Mouse (Mus musculus) intestine, embryonic 15.5 days (tissue): ENCODE data around the gene Foxp2. TPM values are rescaled to one million over a fixed set of nuclear protein-coding genes. Genes with fewer than 3 reads are reported as not detected.

Experiments
- ATAC-seq: fragments of 200-750 bp; cut with Nextera tagmentation; 2 replicates; pipeline ENCODE4 v1.8.0; 2017; ENCODE audit warnings: moderate TSS enrichment, moderate library complexity
- H3K27ac ChIP-seq: fragments of 300-500 bp; sonication (generic); 2 replicates; pipeline ENCODE4 v1.5.1; 2015; ENCODE audit warnings: mild to moderate bottlenecking, inconsistent platforms
- H3K27me3 ChIP-seq: fragments of 300-500 bp; sonication (generic); replicated peaks from 2 replicates; pipeline ENCODE4 v1.6.1; 2015; ENCODE audit warnings: inconsistent platforms
- H3K36me3 ChIP-seq: fragments of 300-500 bp; sonication (generic); 2 replicates; pipeline ENCODE4 v1.6.1; 2015; ENCODE audit warnings: inconsistent platforms
- H3K4me1 ChIP-seq: fragments of 300-500 bp; sonication (generic); replicated peaks from 2 replicates; pipeline ENCODE4 v1.6.1; 2015; ENCODE audit warnings: inconsistent platforms
- H3K4me2 ChIP-seq: fragments of 300-500 bp; sonication (generic); replicated peaks from 2 replicates; pipeline ENCODE4 v1.6.1; 2015; ENCODE audit warnings: mild to moderate bottlenecking, inconsistent platforms
- H3K4me3 ChIP-seq: fragments of 300-500 bp; sonication (generic); replicated peaks from 2 replicates; pipeline ENCODE4 v1.5.1; 2015; ENCODE audit warnings: inconsistent platforms
- H3K9ac ChIP-seq: fragments of 300-500 bp; sonication (generic); 2 replicates; pipeline ENCODE4 v1.6.1; 2015; ENCODE audit warnings: inconsistent platforms
- H3K9me3 ChIP-seq: fragments of 300-500 bp; sonication (generic); 2 replicates; pipeline ENCODE4 v1.6.1; 2016; ENCODE audit warnings: inconsistent platforms
- WGBS: fragments of 180-500 bp; shearing (Covaris S2); methylation state at CpG from one replicate; pipeline ENCODE4 v1.1.7; 2015; 5-methylcytosine and 5-hydroxymethylcytosine counted together
- polyA plus RNA-seq: library from polyadenylated mRNA; unstranded; fragments of >200 nt; fragmentation: Nextera tagmentation; extraction: Ambion mirVana; gene quantifications from 2 replicates; pipeline ENCODE4 v1.2.1, GENCODE M21; 2015

Gene Foxp2
- polyA plus RNA-seq, 1 experiment from 2014 or later, result 18.2 TPM

- no peaks in the 10 kb centered on the region for H3K4me1 ChIP-seq
- no peak overlapping the region for H3K27ac ChIP-seq
- H3K9me3 ChIP-seq, result no peaks in the 10 kb centered on the region
- WGBS, result 87% methylated on average over 2 of the region's 2 CpGs
- H3K4me3 ChIP-seq, result no peak overlapping the region
- ATAC-seq, result no peak
- H3K4me2 ChIP-seq, result no peak overlapping the region
- H3K36me3 ChIP-seq, result no peaks in the 10 kb centered on the region
- no peaks in the 10 kb centered on the region for H3K27me3 ChIP-seq
- no peak overlapping the region for H3K9ac ChIP-seq
These were observed 229.0 kb downstream of the Foxp2 start for GRCm38 (mm10) chr6:15130142-15130541.

- H3K9me3 ChIP-seq, result no peaks in the 10 kb centered on the region
- H3K36me3 ChIP-seq, result no peaks in the 10 kb centered on the region
- no peak overlapping the region for H3K4me3 ChIP-seq
- no peaks in the 10 kb centered on the region for H3K4me1 ChIP-seq
- H3K27me3 ChIP-seq, result no peaks in the 10 kb centered on the region
- ATAC-seq, result no peak
- 86% methylated on average over 1 of the region's 1 CpGs for WGBS
- H3K4me2 ChIP-seq, result no peak overlapping the region
- no peak overlapping the region for H3K27ac ChIP-seq
- H3K9ac ChIP-seq, result no peak overlapping the region
These were observed 240.9 kb downstream of the Foxp2 start for GRCm38 (mm10) chr6:15142094-15142493.

- WGBS, result 72% methylated on average over 3 of the region's 3 CpGs
- no peaks in the 10 kb centered on the region for H3K9me3 ChIP-seq
- no peak overlapping the region for H3K27ac ChIP-seq
These were observed 250.5 kb downstream of the Foxp2 start for GRCm38 (mm10) chr6:15151619-15152018.

GRCm38 (mm10) chr6:15163508-15164053 is 262.4 kb downstream of the Foxp2 start:
- H3K9ac ChIP-seq, result no peak overlapping the region
- H3K4me2 ChIP-seq, result no peak overlapping the region
- no peaks in the 10 kb centered on the region for H3K9me3 ChIP-seq
- no peak overlapping the region for H3K27ac ChIP-seq
- no peaks in the 10 kb centered on the region for H3K27me3 ChIP-seq
- H3K36me3 ChIP-seq, result no peaks in the 10 kb centered on the region
- H3K4me1 ChIP-seq, result no peaks in the 10 kb centered on the region
- ATAC-seq, result no peak
- 73% methylated on average over 2 of the region's 2 CpGs for WGBS
- no peak overlapping the region for H3K4me3 ChIP-seq

More at GRCm38 (mm10) chr6:15151619-15152018, 250.5 kb downstream of the Foxp2 start:
- Histone ChIP-seq H3K9ac (no peak overlapping the region), H3K4me3 (no peak overlapping the region), H3K4me2 (no peak overlapping the region), H3K36me3 (no peaks in the 10 kb centered on the region), H3K4me1 (no peaks in the 10 kb centered on the region), H3K27me3 (no peaks in the 10 kb centered on the region)
- no peak for ATAC-seq

GRCm38 (mm10) chr6:15176754-15177153 is 275.6 kb downstream of the Foxp2 start:
- H3K9me3 ChIP-seq, result no peaks in the 10 kb centered on the region
- no peaks in the 10 kb centered on the region for H3K27me3 ChIP-seq
- H3K9ac ChIP-seq, result no peak overlapping the region
- H3K27ac ChIP-seq, result no peak overlapping the region
- no peaks in the 10 kb centered on the region for H3K4me1 ChIP-seq
- H3K4me3 ChIP-seq, result no peak overlapping the region
- no peak overlapping the region for H3K4me2 ChIP-seq
- no peaks in the 10 kb centered on the region for H3K36me3 ChIP-seq
- ATAC-seq, result no peak

DNA sequence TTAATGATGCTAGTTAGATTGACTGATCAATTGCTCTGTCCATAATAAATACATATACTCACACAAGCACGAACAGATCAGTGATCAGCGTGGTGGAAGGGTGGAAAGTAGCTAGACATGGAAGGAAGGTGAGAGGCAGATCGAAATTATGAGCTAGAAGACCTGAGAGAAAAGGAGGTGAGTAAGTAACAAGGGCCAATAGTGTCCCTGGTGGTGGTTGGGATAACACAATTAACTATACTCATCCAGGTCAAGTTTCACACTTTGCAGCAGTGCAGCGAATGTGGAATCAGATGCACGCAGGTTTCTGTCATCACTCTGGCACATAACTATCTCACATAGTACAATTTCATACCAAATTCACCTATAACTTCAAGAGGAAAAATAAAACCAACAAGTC is 291.7 kb downstream of the Foxp2 start:
- no peaks in the 10 kb centered on the region for H3K4me1 ChIP-seq
- H3K27ac ChIP-seq, result no peak overlapping the region
- H3K9ac ChIP-seq, result no peak overlapping the region
- no peaks in the 10 kb centered on the region for H3K9me3 ChIP-seq
- ATAC-seq, result no peak
- H3K4me3 ChIP-seq, result no peak overlapping the region
- no peaks in the 10 kb centered on the region for H3K27me3 ChIP-seq
- H3K4me2 ChIP-seq, result no peak overlapping the region
- 81% methylated on average over 5 of the region's 5 CpGs for WGBS
- H3K36me3 ChIP-seq, result no peaks in the 10 kb centered on the region

GRCm38 (mm10) chr6:15242176-15242942 is 341.2 kb downstream of the Foxp2 start:
- Histone ChIP-seq H3K27ac (no peak overlapping the region), H3K36me3 (no peaks in the 10 kb centered on the region), H3K4me3 (no peak overlapping the region), H3K4me1 (no peaks in the 10 kb centered on the region), H3K9me3 (no peaks in the 10 kb centered on the region), H3K9ac (no peak overlapping the region), H3K27me3 (no peaks in the 10 kb centered on the region), H3K4me2 (no peak overlapping the region)
- no peak for ATAC-seq
- WGBS, result 55% methylated on average over 10 of the region's 10 CpGs

DNA sequence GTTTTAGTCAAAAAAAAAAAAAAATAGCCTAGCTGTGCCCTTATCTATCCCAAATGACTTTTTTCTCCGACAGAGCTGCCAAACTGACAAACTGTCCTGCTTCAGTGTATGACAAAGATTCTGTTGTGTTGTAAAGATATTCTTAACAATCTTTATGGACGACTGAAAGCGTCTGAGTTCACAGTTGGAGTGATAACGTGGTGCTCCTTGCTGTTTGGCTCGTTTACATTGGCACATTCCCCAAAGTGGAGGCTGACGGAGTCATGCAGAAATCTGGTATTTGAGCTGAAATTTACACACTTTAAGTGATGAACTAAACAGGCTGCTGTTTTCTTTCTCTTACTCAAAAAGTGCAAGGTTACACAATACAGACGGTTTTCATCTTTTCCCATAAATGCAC is 356.2 kb downstream of the Foxp2 start:
- H3K9me3 ChIP-seq, result no peaks in the 10 kb centered on the region
- 9% methylated on average over 7 of the region's 7 CpGs for WGBS
- H3K36me3 ChIP-seq, result no peaks in the 10 kb centered on the region
- no peak for ATAC-seq
- H3K9ac ChIP-seq, result no peak overlapping the region
- no peak overlapping the region for H3K27ac ChIP-seq
- H3K4me3 ChIP-seq, result no peak overlapping the region
- 0 out of 2 replicates have a peak, but pooled peaks cover 4% of the 10 kb centered on the region for H3K4me1 ChIP-seq
- H3K27me3 ChIP-seq, result no peaks in the 10 kb centered on the region
- peak overlapping the region; percentile 26; the same call in 1 of the 2 replicates for H3K4me2 ChIP-seq

DNA sequence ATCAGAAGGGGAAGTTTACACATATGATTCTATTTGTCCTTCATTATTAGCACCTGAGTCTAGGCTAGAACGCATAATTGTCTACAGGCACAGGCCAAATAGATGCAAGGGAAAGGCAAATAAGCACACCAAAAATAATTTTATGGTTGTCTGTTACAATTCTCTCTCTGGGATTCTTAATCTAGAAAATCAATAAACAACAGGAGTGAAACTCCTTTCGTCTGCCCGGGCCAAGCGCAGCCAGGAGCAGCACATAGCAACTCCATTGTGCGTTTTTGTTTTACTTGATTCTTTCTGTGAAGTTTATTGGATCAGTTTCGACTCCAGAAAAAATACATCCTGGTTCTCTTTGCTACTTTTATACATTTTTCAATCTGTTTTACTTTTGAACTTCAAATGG is 356.7 kb downstream of the Foxp2 start:
- H3K4me3 ChIP-seq, result no peak overlapping the region
- no peak for ATAC-seq
- 0 out of 2 replicates have a peak, but pooled peaks cover 4% of the 10 kb centered on the region for H3K4me1 ChIP-seq
- H3K36me3 ChIP-seq, result no peaks in the 10 kb centered on the region
- H3K9ac ChIP-seq, result no peak overlapping the region
- 32% methylated on average over 6 of the region's 6 CpGs for WGBS
- H3K4me2 ChIP-seq, result 0 out of 2 replicates have a peak overlapping the region, but pooled peaks have one; percentile 26
- H3K27ac ChIP-seq, result no peak overlapping the region
- no peaks in the 10 kb centered on the region for H3K9me3 ChIP-seq
- no peaks in the 10 kb centered on the region for H3K27me3 ChIP-seq

DNA sequence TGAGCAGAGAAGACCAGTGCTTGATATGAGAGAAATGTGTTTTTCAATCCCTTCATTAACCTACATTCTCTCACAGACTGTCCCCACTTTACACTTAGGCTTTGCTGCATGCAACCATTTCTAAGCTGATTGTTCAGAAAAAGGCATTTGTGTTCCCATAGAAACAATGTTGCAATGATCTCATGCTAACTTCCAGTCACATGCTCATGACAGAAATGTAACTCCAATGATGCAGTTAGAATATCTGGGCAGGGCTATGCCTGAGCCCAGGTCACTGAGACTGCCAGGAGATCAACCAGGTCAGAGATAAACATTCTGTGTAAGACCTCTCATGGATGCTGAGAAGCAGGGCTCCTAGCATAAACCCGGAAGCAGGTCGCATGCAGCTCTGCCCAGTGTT is 367.0 kb downstream of the Foxp2 start:
- Histone ChIP-seq H3K9ac (no peak overlapping the region), H3K27me3 (no peaks in the 10 kb centered on the region), H3K4me3 (no peak overlapping the region), H3K9me3 (no peaks in the 10 kb centered on the region), H3K4me2 (no peak overlapping the region), H3K4me1 (no peaks in the 10 kb centered on the region), H3K27ac (no peak overlapping the region), H3K36me3 (no peaks in the 10 kb centered on the region)
- ATAC-seq, result no peak
- WGBS, result 69% methylated on average over 2 of the region's 2 CpGs

DNA sequence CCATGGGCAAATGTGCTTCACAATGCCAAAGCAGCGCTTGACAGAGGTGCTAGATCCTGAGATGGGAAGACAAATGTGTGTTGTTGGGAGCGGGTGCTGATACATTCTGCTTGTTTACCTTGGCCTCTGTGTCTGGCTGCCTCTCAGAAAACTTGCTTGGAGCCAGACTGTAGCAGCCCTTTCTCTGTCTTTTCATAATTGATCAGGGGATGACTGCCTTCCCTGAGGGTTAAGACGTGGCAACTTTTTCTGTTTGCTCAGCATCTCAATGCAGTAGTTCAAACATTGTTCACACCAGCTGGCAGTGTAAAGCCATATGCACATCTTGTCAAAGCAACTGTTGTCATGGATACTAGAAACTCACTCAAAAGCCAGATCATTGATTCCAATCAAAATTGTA is 384.1 kb downstream of the Foxp2 start:
- H3K27me3 ChIP-seq, result no peaks in the 10 kb centered on the region
- no peaks in the 10 kb centered on the region for H3K4me1 ChIP-seq
- H3K4me2 ChIP-seq, result no peak overlapping the region
- no peaks in the 10 kb centered on the region for H3K9me3 ChIP-seq
- no peak overlapping the region for H3K27ac ChIP-seq
- no peak overlapping the region for H3K4me3 ChIP-seq
- H3K9ac ChIP-seq, result no peak overlapping the region
- H3K36me3 ChIP-seq, result no peaks in the 10 kb centered on the region
- ATAC-seq, result no peak
- 54% methylated on average over 3 of the region's 3 CpGs for WGBS

DNA sequence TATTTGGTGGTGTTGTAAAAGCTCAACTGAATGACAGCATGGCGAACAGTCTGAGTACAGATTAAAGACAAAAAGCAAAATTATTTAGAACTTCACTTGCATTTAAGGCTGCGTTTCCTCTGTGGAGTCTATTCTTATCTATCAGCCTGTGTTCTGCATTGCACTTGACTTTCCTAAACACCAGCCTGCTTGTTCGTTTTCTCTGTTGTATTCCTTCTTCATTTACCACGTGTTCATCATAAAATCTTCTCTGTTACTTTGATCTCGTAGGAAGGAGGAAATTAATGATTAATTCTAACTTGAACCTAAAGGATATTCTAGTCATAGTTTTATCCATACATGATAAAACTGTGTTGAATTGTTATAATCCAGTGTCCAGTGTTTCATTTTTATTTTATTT is 392.9 kb downstream of the Foxp2 start:
- Histone ChIP-seq H3K27ac (no peak overlapping the region), H3K9me3 (no peaks in the 10 kb centered on the region), H3K9ac (no peak overlapping the region), H3K4me1 (no peaks in the 10 kb centered on the region), H3K4me2 (no peak overlapping the region), H3K4me3 (no peak overlapping the region), H3K36me3 (no peaks in the 10 kb centered on the region), H3K27me3 (no peaks in the 10 kb centered on the region)
- WGBS, result 62% methylated on average over 5 of the region's 5 CpGs
- peak; percentile 70 for ATAC-seq

DNA sequence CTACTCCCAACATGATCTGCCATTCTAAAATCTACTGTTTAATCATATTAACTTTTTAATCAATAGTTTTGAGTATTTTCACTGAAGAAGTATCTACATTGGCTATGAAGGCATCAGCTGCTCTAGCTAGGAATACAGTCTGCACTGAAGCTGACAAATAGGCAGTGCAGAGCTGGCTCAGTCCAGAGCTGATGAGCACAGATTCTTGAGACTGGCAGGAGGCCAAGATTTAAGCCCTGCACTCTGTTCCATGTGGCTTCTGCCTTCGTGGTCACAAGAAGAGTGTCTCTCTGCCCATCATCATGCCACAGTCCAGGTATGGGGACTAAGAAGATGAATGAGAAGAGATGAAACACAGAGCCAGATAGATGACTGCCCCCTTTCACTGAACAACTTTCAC is 398.1 kb downstream of the Foxp2 start:
- H3K9me3 ChIP-seq, result no peaks in the 10 kb centered on the region
- no peaks in the 10 kb centered on the region for H3K27me3 ChIP-seq
- H3K4me2 ChIP-seq, result no peak overlapping the region
- WGBS, result 19% methylated on average over 1 of the region's 1 CpGs
- no peaks in the 10 kb centered on the region for H3K4me1 ChIP-seq
- H3K9ac ChIP-seq, result no peak overlapping the region
- H3K4me3 ChIP-seq, result no peak overlapping the region
- H3K27ac ChIP-seq, result no peak overlapping the region
- no peaks in the 10 kb centered on the region for H3K36me3 ChIP-seq
- ATAC-seq, result peak; percentile 66; the same call in 1 of the 2 replicates
